Mouse (Mus musculus): ENCODE results near the gene Cnih2. TPM values are rescaled to one million over a fixed set of nuclear protein-coding genes. Genes with fewer than 3 reads are reported as not detected.

The Cnih2 gene
- polyA plus RNA-seq, 1 experiment = not detected

- H3K27ac ChIP-seq (ENCODE audit: insufficient read depth, low read depth, low read length) = peak overlapping the region; percentile 68; the same call in 1 of the 2 replicates
- peak; percentile 81 for TF ChIP-seq CTCF (IDR thresholded peaks at IDR 0.05; ENCODE audit: insufficient read depth, low read depth, low read length)
- TF ChIP-seq POLR2A (IDR thresholded peaks at IDR 0.05; ENCODE audit: insufficient read depth, low read depth, low read length) = peak; percentile 30
- under 1% methylated on average over 83 of the region's 83 CpGs for WGBS
Measured at GRCm38 (mm10) chr19:5117494-5118383, 19.4 kb upstream of the Cnih2 start.

GRCm38 (mm10) chr19:5113783-5114182 is 15.5 kb upstream of the Cnih2 start:
- Histone ChIP-seq H3K4me3 (ENCODE audit: insufficient read depth, low read depth, low read length) (no peak overlapping the region), H3K27ac (ENCODE audit: insufficient read depth, low read depth, low read length) (no peak overlapping the region), H3K4me1 (ENCODE audit: control insufficient read depth, insufficient read depth, low read length) (peaks cover 10% of the 10 kb centered on the region)
- no peak for TF ChIP-seq POLR2A (IDR thresholded peaks at IDR 0.05; ENCODE audit: insufficient read depth, low read depth, low read length)
- TF ChIP-seq CTCF (IDR thresholded peaks at IDR 0.05; ENCODE audit: insufficient read depth, low read depth, low read length) = no peak
- WGBS = 85% methylated on average over 7 of the region's 7 CpGs

More at GRCm38 (mm10) chr19:5117494-5118383, 19.4 kb upstream of the Cnih2 start:
- H3K4me3 ChIP-seq (ENCODE audit: insufficient read depth, low read depth, low read length) = peak overlapping the region; percentile 96
- H3K4me1 ChIP-seq (ENCODE audit: control insufficient read depth, insufficient read depth, low read length) = peaks cover 12% of the 10 kb centered on the region

- Histone ChIP-seq H3K27ac (ENCODE audit: insufficient read depth, low read depth, low read length) (no peak overlapping the region), H3K4me3 (ENCODE audit: insufficient read depth, low read depth, low read length) (no peak overlapping the region), H3K4me1 (ENCODE audit: control insufficient read depth, insufficient read depth, low read length) (peaks cover 19% of the 10 kb centered on the region)
- WGBS = 75% methylated on average over 19 of the region's 19 CpGs
- 0 out of 2 replicates have a peak, but pooled peaks have one; percentile 20 for TF ChIP-seq CTCF (IDR thresholded peaks at IDR 0.05; ENCODE audit: insufficient read depth, low read depth, low read length)
- no peak for TF ChIP-seq POLR2A (IDR thresholded peaks at IDR 0.05; ENCODE audit: insufficient read depth, low read depth, low read length)
Measured at GRCm38 (mm10) chr19:5109659-5110453, 11.5 kb upstream of the Cnih2 start.

GRCm38 (mm10) chr19:5108702-5109101 is 10.4 kb upstream of the Cnih2 start:
- no peak for TF ChIP-seq POLR2A (IDR thresholded peaks at IDR 0.05; ENCODE audit: insufficient read depth, low read depth, low read length)
- TF ChIP-seq CTCF (IDR thresholded peaks at IDR 0.05; ENCODE audit: insufficient read depth, low read depth, low read length) = no peak
- peaks cover 23% of the 10 kb centered on the region for H3K4me1 ChIP-seq (ENCODE audit: control insufficient read depth, insufficient read depth, low read length)
- H3K4me3 ChIP-seq (ENCODE audit: insufficient read depth, low read depth, low read length) = no peak overlapping the region
- WGBS = 66% methylated on average over 4 of the region's 4 CpGs
- no peak overlapping the region for H3K27ac ChIP-seq (ENCODE audit: insufficient read depth, low read depth, low read length)

- TF ChIP-seq POLR2A (IDR thresholded peaks at IDR 0.05; ENCODE audit: insufficient read depth, low read depth, low read length) (no peak), CTCF (IDR thresholded peaks at IDR 0.05; ENCODE audit: insufficient read depth, low read depth, low read length) (0 out of 2 replicates have a peak, but pooled peaks have one; percentile 17)
- Histone ChIP-seq H3K27ac (ENCODE audit: insufficient read depth, low read depth, low read length) (no peak overlapping the region), H3K4me3 (ENCODE audit: insufficient read depth, low read depth, low read length) (no peak overlapping the region), H3K4me1 (ENCODE audit: control insufficient read depth, insufficient read depth, low read length) (peaks cover 23% of the 10 kb centered on the region)
- 32% methylated on average over 5 of the region's 5 CpGs for WGBS
Measured at GRCm38 (mm10) chr19:5108271-5108575, 9.9 kb upstream of the Cnih2 start.

- Histone ChIP-seq H3K4me1 (ENCODE audit: control insufficient read depth, insufficient read depth, low read length) (peaks cover 23% of the 10 kb centered on the region), H3K27ac (ENCODE audit: insufficient read depth, low read depth, low read length) (no peak overlapping the region), H3K4me3 (ENCODE audit: insufficient read depth, low read depth, low read length) (no peak overlapping the region)
- no peak for TF ChIP-seq POLR2A (IDR thresholded peaks at IDR 0.05; ENCODE audit: insufficient read depth, low read depth, low read length)
- TF ChIP-seq CTCF (IDR thresholded peaks at IDR 0.05; ENCODE audit: insufficient read depth, low read depth, low read length) = no peak
- WGBS = 64% methylated on average over 18 of the region's 18 CpGs
Measured at GRCm38 (mm10) chr19:5107556-5108270, 9.4 kb upstream of the Cnih2 start.

GRCm38 (mm10) chr19:5106731-5107191 is 8.4 kb upstream of the Cnih2 start, which contains the start of gene Rab1b:
TSS of gene Rab1b (minus strand) at chr19:5107072.
- WGBS = under 1% methylated on average over 45 of the region's 46 CpGs
- H3K4me1 ChIP-seq (ENCODE audit: control insufficient read depth, insufficient read depth, low read length) = peaks cover 23% of the 10 kb centered on the region
- peak within 1 kb of the TSS; percentile 84 for H3K4me3 ChIP-seq (ENCODE audit: insufficient read depth, low read depth, low read length)
- peak; percentile 64; the same call in 1 of the 2 replicates for TF ChIP-seq POLR2A (IDR thresholded peaks at IDR 0.05; ENCODE audit: insufficient read depth, low read depth, low read length)
- TF ChIP-seq CTCF (IDR thresholded peaks at IDR 0.05; ENCODE audit: insufficient read depth, low read depth, low read length) = no peak
- peak within 1 kb of the TSS; percentile 99 for H3K27ac ChIP-seq (ENCODE audit: insufficient read depth, low read depth, low read length)

- no peak for TF ChIP-seq POLR2A (IDR thresholded peaks at IDR 0.05; ENCODE audit: insufficient read depth, low read depth, low read length)
- TF ChIP-seq CTCF (IDR thresholded peaks at IDR 0.05; ENCODE audit: insufficient read depth, low read depth, low read length) = no peak
- Histone ChIP-seq H3K27ac (ENCODE audit: insufficient read depth, low read depth, low read length) (peak overlapping the region; percentile 99), H3K4me1 (ENCODE audit: control insufficient read depth, insufficient read depth, low read length) (peaks cover 23% of the 10 kb centered on the region), H3K4me3 (ENCODE audit: insufficient read depth, low read depth, low read length) (peak overlapping the region; percentile 84)
- 2% methylated on average over 9 of the region's 9 CpGs for WGBS
Measured at GRCm38 (mm10) chr19:5106074-5106473, 7.8 kb upstream of the Cnih2 start.
